Mouse (Mus musculus) hindbrain, embryonic 14.5 days (tissue): Measurements from ENCODE around the gene 4921530L21Rik. TPM values are rescaled to one million over a fixed set of nuclear protein-coding genes. Genes with fewer than 3 reads are reported as not detected.
A peak's percentile ranks its signal among the peaks of the same experiment; 100 is the strongest.

ENCODE experiments used
- ATAC-seq: fragments of 200-750 bp; cut with Nextera tagmentation; 2 replicates; pipeline ENCODE4 v1.8.0; 2017; ENCODE audit warnings: moderate number of reproducible peaks, mild to moderate bottlenecking, moderate TSS enrichment, moderate library complexity; ENCODE audit not compliant: low FRiP score
- DNase-seq: peaks from one replicate; pipeline ENCODE4 v3.0.0-alpha.2; 2015; ENCODE audit warnings: low spot score
- H3K27ac ChIP-seq: fragments of 300-500 bp; sonication (generic); 2 replicates; pipeline ENCODE4 v1.5.1; 2014; ENCODE audit warnings: mild to moderate bottlenecking, moderate library complexity
- H3K27me3 ChIP-seq: fragments of 300-500 bp; sonication (generic); 2 replicates; pipeline ENCODE4 v1.6.1; 2014; ENCODE audit warnings: mild to moderate bottlenecking, low read length, mixed read lengths; ENCODE audit not compliant: control insufficient read depth, insufficient read depth
- H3K36me3 ChIP-seq: fragments of 300-500 bp; sonication (generic); replicated peaks from 2 replicates; pipeline ENCODE4 v1.6.1; 2014; ENCODE audit not compliant: control insufficient read depth, insufficient read depth
- H3K4me1 ChIP-seq: fragments of 300-500 bp; sonication (generic); replicated peaks from 2 replicates; pipeline ENCODE4 v1.6.1; 2014; ENCODE audit warnings: antibody characterized with exemption, low read length, mixed read lengths; ENCODE audit not compliant: control insufficient read depth, insufficient read depth
- H3K4me2 ChIP-seq: fragments of 300-500 bp; sonication (generic); replicated peaks from 2 replicates; pipeline ENCODE4 v1.6.1; 2014; ENCODE audit warnings: mild to moderate bottlenecking, moderate library complexity
- H3K4me3 ChIP-seq: fragments of 300-500 bp; sonication (generic); replicated peaks from 2 replicates; pipeline ENCODE4 v1.5.1; 2014; ENCODE audit warnings: mild to moderate bottlenecking, low read length
- H3K9ac ChIP-seq: fragments of 300-500 bp; sonication (generic); 2 replicates; pipeline ENCODE4 v1.6.1; 2014
- H3K9me3 ChIP-seq: fragments of 300-500 bp; sonication (generic); 2 replicates; pipeline ENCODE4 v1.6.1; 2016; ENCODE audit warnings: low read length; ENCODE audit not compliant: control insufficient read depth
- WGBS: fragments of 180-500 bp; shearing (Covaris S2); extraction: QIAGEN DNeasy Blood & Tissue Kit; methylation state at CpG from one replicate; pipeline ENCODE4 v1.1.7; 2014; 5-methylcytosine and 5-hydroxymethylcytosine counted together
- polyA plus RNA-seq: library from polyadenylated mRNA; unstranded; fragments of >200 nt; fragmentation: Nextera tagmentation; extraction: Ambion mirVana; gene quantifications from 2 replicates; pipeline ENCODE4 v1.2.1, GENCODE M21; 2014

4921530L21Rik gene
- polyA plus RNA-seq, 1 experiment from 2014 or later: not detected

- Histone ChIP-seq H3K36me3 (no peaks in the 10 kb centered on the region), H3K27me3 (no peaks in the 10 kb centered on the region), H3K4me2 (no peak overlapping the region), H3K27ac (no peak overlapping the region), H3K4me3 (no peak overlapping the region), H3K9me3 (no peaks in the 10 kb centered on the region), H3K4me1 (no peaks in the 10 kb centered on the region), H3K9ac (no peak overlapping the region)
- WGBS: 81% methylated on average over 2 of the region's 2 CpGs
- ATAC-seq (no peak), DNase-seq (no peak)
Observed at GRCm38 (mm10) chr14:95913293-95913692, 32.2 kb downstream of the 4921530L21Rik start.

GRCm38 (mm10) chr14:95926742-95927141 lies 45.7 kb downstream of the 4921530L21Rik start:
- no peak overlapping the region for H3K27ac ChIP-seq
- no peaks in the 10 kb centered on the region for H3K27me3 ChIP-seq
- H3K9ac ChIP-seq: no peak overlapping the region
- H3K4me3 ChIP-seq: no peak overlapping the region
- no peaks in the 10 kb centered on the region for H3K4me1 ChIP-seq
- ATAC-seq (no peak), DNase-seq (no peak)
- no peak overlapping the region for H3K4me2 ChIP-seq
- no peaks in the 10 kb centered on the region for H3K36me3 ChIP-seq
- 81% methylated on average over 1 of the region's 1 CpGs for WGBS
- no peaks in the 10 kb centered on the region for H3K9me3 ChIP-seq

GRCm38 (mm10) chr14:95927810-95928785 lies 47.0 kb downstream of the 4921530L21Rik start:
- no peak overlapping the region for H3K4me2 ChIP-seq
- H3K9me3 ChIP-seq: no peaks in the 10 kb centered on the region
- H3K27ac ChIP-seq: no peak overlapping the region
- no peaks in the 10 kb centered on the region for H3K36me3 ChIP-seq
- no peak for ATAC-seq
- no peaks in the 10 kb centered on the region for H3K4me1 ChIP-seq
- H3K4me3 ChIP-seq: no peak overlapping the region
- no peak overlapping the region for H3K9ac ChIP-seq
- H3K27me3 ChIP-seq: no peaks in the 10 kb centered on the region
- WGBS: 83% methylated on average over 3 of the region's 3 CpGs
- DNase-seq: peak; percentile 58
